Mouse (Mus musculus) liver, embryonic 13.5 days (tissue): ENCODE results near the gene Smarcd2. TPM values are rescaled to one million over a fixed set of nuclear protein-coding genes. Genes with fewer than 3 reads are reported as not detected.
A peak's percentile ranks its signal among the peaks of the same experiment; 100 is the strongest.

Experiments used
- ATAC-seq: fragments of 200-750 bp; cut with Nextera tagmentation; 2 replicates; pipeline ENCODE4 v1.8.0; 2017; ENCODE audit warnings: low read depth, mild to moderate bottlenecking, moderate number of reproducible peaks, moderate library complexity
- DNase-seq: peaks from one replicate; pipeline ENCODE4 v3.0.0; 2022
- H3K27ac ChIP-seq: fragments of 300-500 bp; sonication (generic); 2 replicates; pipeline ENCODE4 v1.5.1; 2015; ENCODE audit warnings: moderate library complexity, mild to moderate bottlenecking, inconsistent platforms
- H3K27me3 ChIP-seq: fragments of 300-500 bp; sonication (generic); 2 replicates; pipeline ENCODE4 v1.6.1; 2015; ENCODE audit warnings: mild to moderate bottlenecking, inconsistent platforms
- H3K36me3 ChIP-seq: fragments of 300-500 bp; sonication (generic); 2 replicates; pipeline ENCODE4 v1.6.1; 2015; ENCODE audit warnings: mild to moderate bottlenecking, inconsistent platforms
- H3K4me1 ChIP-seq: fragments of 300-500 bp; sonication (generic); replicated peaks from 2 replicates; pipeline ENCODE4 v1.6.1; 2015; ENCODE audit warnings: inconsistent platforms
- H3K4me2 ChIP-seq: fragments of 300-500 bp; sonication (generic); 2 replicates; pipeline ENCODE4 v1.6.1; 2015; ENCODE audit warnings: inconsistent platforms, mild to moderate bottlenecking, moderate library complexity
- H3K4me3 ChIP-seq: fragments of 300-500 bp; sonication (generic); replicated peaks from 2 replicates; pipeline ENCODE4 v1.5.1; 2015; ENCODE audit warnings: mild to moderate bottlenecking, inconsistent platforms
- H3K9ac ChIP-seq: fragments of 300-500 bp; sonication (generic); 2 replicates; pipeline ENCODE4 v1.6.1; 2015; ENCODE audit warnings: mild to moderate bottlenecking, inconsistent platforms
- H3K9me3 ChIP-seq: fragments of 300-500 bp; sonication (generic); replicated peaks from 2 replicates; pipeline ENCODE4 v1.6.1; 2016; ENCODE audit warnings: inconsistent platforms
- WGBS: fragments of 180-500 bp; shearing (Covaris S2); methylation state at CpG from one replicate; pipeline ENCODE4 v1.1.7; 2015; ENCODE audit not compliant: insufficient replicate concordance; 5-methylcytosine and 5-hydroxymethylcytosine counted together
- polyA plus RNA-seq: library from polyadenylated mRNA; unstranded; fragments of >200 nt; fragmentation: Nextera tagmentation; extraction: Ambion mirVana; gene quantifications from 2 replicates; pipeline ENCODE4 v1.2.1, GENCODE M21; 2015

Gene Smarcd2
- polyA plus RNA-seq, 1 experiment from 2014 or later, result 27.8 TPM

GRCm38 (mm10) chr11:106266431-106266830 lies 6.3 kb downstream of the Smarcd2 start:
- Histone ChIP-seq H3K4me1 (peaks cover 41% of the 10 kb centered on the region), H3K9ac (no peak overlapping the region), H3K4me2 (no peak overlapping the region), H3K4me3 (no peak overlapping the region), H3K27ac (no peak overlapping the region), H3K27me3 (no peaks in the 10 kb centered on the region), H3K9me3 (no peaks in the 10 kb centered on the region), H3K36me3 (peaks cover 69% of the 10 kb centered on the region)
- DNase-seq (no peak), ATAC-seq (no peak)
- 89% methylated on average over 10 of the region's 10 CpGs for WGBS

GRCm38 (mm10) chr11:106265570-106265969 lies 7.2 kb downstream of the Smarcd2 start:
- H3K9ac ChIP-seq, result no peak overlapping the region

GRCm38 (mm10) chr11:106264988-106265387 lies 7.8 kb downstream of the Smarcd2 start:
- H3K36me3 ChIP-seq, result peaks cover 79% of the 10 kb centered on the region
- no peak overlapping the region for H3K4me2 ChIP-seq
- no peaks in the 10 kb centered on the region for H3K27me3 ChIP-seq
- no peak overlapping the region for H3K4me3 ChIP-seq
- ATAC-seq (no peak), DNase-seq (no peak)
- H3K9ac ChIP-seq, result no peak overlapping the region
- H3K4me1 ChIP-seq, result peaks cover 26% of the 10 kb centered on the region
- H3K27ac ChIP-seq, result no peak overlapping the region
- no peaks in the 10 kb centered on the region for H3K9me3 ChIP-seq
- 85% methylated on average over 15 of the region's 15 CpGs for WGBS

More at GRCm38 (mm10) chr11:106265570-106265969, 7.2 kb downstream of the Smarcd2 start:
- Histone ChIP-seq H3K9me3 (no peaks in the 10 kb centered on the region), H3K4me2 (no peak overlapping the region), H3K36me3 (peaks cover 78% of the 10 kb centered on the region), H3K4me1 (peaks cover 32% of the 10 kb centered on the region), H3K27ac (no peak overlapping the region), H3K4me3 (no peak overlapping the region), H3K27me3 (no peaks in the 10 kb centered on the region)
- ATAC-seq, result no peak
- 70% methylated on average over 4 of the region's 4 CpGs for WGBS
- DNase-seq, result no peak

- no peaks in the 10 kb centered on the region for H3K27me3 ChIP-seq
- H3K4me2 ChIP-seq, result no peak overlapping the region
- H3K9ac ChIP-seq, result no peak overlapping the region
- DNase-seq, result no peak
- H3K27ac ChIP-seq, result no peak overlapping the region
- no peaks in the 10 kb centered on the region for H3K9me3 ChIP-seq
- peaks cover 19% of the 10 kb centered on the region for H3K4me1 ChIP-seq
- H3K4me3 ChIP-seq, result no peak overlapping the region
- H3K36me3 ChIP-seq, result peaks cover 85% of the 10 kb centered on the region
- 82% methylated on average over 9 of the region's 9 CpGs for WGBS
- no peak for ATAC-seq
These were observed 8.8 kb downstream of the Smarcd2 start for GRCm38 (mm10) chr11:106263963-106264362.

GRCm38 (mm10) chr11:106260826-106261450 lies 11.8 kb downstream of the Smarcd2 start:
- Histone ChIP-seq H3K36me3 (peaks cover 81% of the 10 kb centered on the region), H3K27me3 (no peaks in the 10 kb centered on the region), H3K4me3 (no peak overlapping the region), H3K4me1 (peaks cover 20% of the 10 kb centered on the region), H3K27ac (no peak overlapping the region), H3K4me2 (no peak overlapping the region), H3K9me3 (no peaks in the 10 kb centered on the region), H3K9ac (no peak overlapping the region)
- 83% methylated on average over 14 of the region's 14 CpGs for WGBS
- DNase-seq (no peak), ATAC-seq (no peak)

GRCm38 (mm10) chr11:106256775-106257174 lies 16.0 kb downstream of the Smarcd2 start:
- Histone ChIP-seq H3K36me3 (peaks cover 66% of the 10 kb centered on the region), H3K4me1 (peaks cover 39% of the 10 kb centered on the region), H3K27me3 (no peaks in the 10 kb centered on the region), H3K4me3 (peak overlapping the region; percentile 79), H3K9me3 (no peaks in the 10 kb centered on the region), H3K27ac (peak overlapping the region; percentile 78), H3K4me2 (peak overlapping the region; percentile 95), H3K9ac (peak overlapping the region; percentile 78)
- 48% methylated on average over 5 of the region's 5 CpGs for WGBS
- DNase-seq (no peak), ATAC-seq (no peak)

GRCm38 (mm10) chr11:106255685-106256451 lies 16.9 kb downstream of the Smarcd2 start, which contains the start of the genes Ftsj3 and Psmc5:
Gene Ftsj3, minus strand, starts transcription at chr11:106256079.
Gene Psmc5, plus strand, starts transcription at chr11:106256154.
- Histone ChIP-seq H3K9ac (peak within 1 kb of the TSS; percentile 78), H3K4me3 (peak within 1 kb of the TSS; percentile 79), H3K36me3 (peaks cover 66% of the 10 kb centered on the region), H3K27ac (peak within 1 kb of the TSS; percentile 78), H3K4me1 (peaks cover 39% of the 10 kb centered on the region), H3K27me3 (no peaks in the 10 kb centered on the region), H3K9me3 (no peaks in the 10 kb centered on the region), H3K4me2 (peak within 1 kb of the TSS; percentile 95)
- under 1% methylated on average over 42 of the region's 42 CpGs for WGBS
- peak; percentile 95 for ATAC-seq
- peak; percentile 96 for DNase-seq

- WGBS, result 1% methylated on average over 22 of the region's 22 CpGs
- ATAC-seq, result 0 out of 2 replicates have a peak, but pooled peaks have one; percentile 0
- H3K9ac ChIP-seq, result peak overlapping the region; percentile 78
- no peak for DNase-seq
- H3K4me1 ChIP-seq, result peaks cover 39% of the 10 kb centered on the region
- no peaks in the 10 kb centered on the region for H3K27me3 ChIP-seq
- peak overlapping the region; percentile 95 for H3K4me2 ChIP-seq
- H3K36me3 ChIP-seq, result peaks cover 67% of the 10 kb centered on the region
- peak overlapping the region; percentile 55 for H3K27ac ChIP-seq
- H3K4me3 ChIP-seq, result peak overlapping the region; percentile 79
- H3K9me3 ChIP-seq, result no peaks in the 10 kb centered on the region
These were observed 17.6 kb downstream of the Smarcd2 start for GRCm38 (mm10) chr11:106255174-106255573.

GRCm38 (mm10) chr11:106254767-106255166 lies 18.0 kb downstream of the Smarcd2 start:
- no peaks in the 10 kb centered on the region for H3K27me3 ChIP-seq
- H3K9ac ChIP-seq, result peak overlapping the region; percentile 78
- H3K27ac ChIP-seq, result peak overlapping the region; percentile 55; the same call in 1 of the 2 replicates
- peaks cover 69% of the 10 kb centered on the region for H3K36me3 ChIP-seq
- H3K9me3 ChIP-seq, result no peaks in the 10 kb centered on the region
- peak overlapping the region; percentile 79 for H3K4me3 ChIP-seq
- H3K4me1 ChIP-seq, result peaks cover 39% of the 10 kb centered on the region
- peak overlapping the region; percentile 95 for H3K4me2 ChIP-seq
- WGBS, result 8% methylated on average over 2 of the region's 2 CpGs
- ATAC-seq, result no peak
- DNase-seq, result no peak

- Histone ChIP-seq H3K9ac (no peak overlapping the region), H3K36me3 (peaks cover 97% of the 10 kb centered on the region), H3K27me3 (no peaks in the 10 kb centered on the region), H3K4me1 (peaks cover 10% of the 10 kb centered on the region), H3K9me3 (no peaks in the 10 kb centered on the region), H3K4me2 (no peak overlapping the region), H3K27ac (no peak overlapping the region), H3K4me3 (no peak overlapping the region)
- 85% methylated on average over 7 of the region's 7 CpGs for WGBS
- ATAC-seq (no peak), DNase-seq (no peak)
These were observed 23.4 kb downstream of the Smarcd2 start for GRCm38 (mm10) chr11:106249326-106249725.

- Histone ChIP-seq H3K27me3 (no peaks in the 10 kb centered on the region), H3K4me1 (no peaks in the 10 kb centered on the region), H3K9me3 (no peaks in the 10 kb centered on the region), H3K36me3 (peaks cover 96% of the 10 kb centered on the region), H3K9ac (no peak overlapping the region), H3K27ac (no peak overlapping the region), H3K4me2 (no peak overlapping the region), H3K4me3 (no peak overlapping the region)
- DNase-seq (no peak), ATAC-seq (no peak)
- WGBS, result 87% methylated on average over 1 of the region's 1 CpGs
These were observed 25.9 kb downstream of the Smarcd2 start for GRCm38 (mm10) chr11:106246834-106247233.
